In the genomic region with DNA sequence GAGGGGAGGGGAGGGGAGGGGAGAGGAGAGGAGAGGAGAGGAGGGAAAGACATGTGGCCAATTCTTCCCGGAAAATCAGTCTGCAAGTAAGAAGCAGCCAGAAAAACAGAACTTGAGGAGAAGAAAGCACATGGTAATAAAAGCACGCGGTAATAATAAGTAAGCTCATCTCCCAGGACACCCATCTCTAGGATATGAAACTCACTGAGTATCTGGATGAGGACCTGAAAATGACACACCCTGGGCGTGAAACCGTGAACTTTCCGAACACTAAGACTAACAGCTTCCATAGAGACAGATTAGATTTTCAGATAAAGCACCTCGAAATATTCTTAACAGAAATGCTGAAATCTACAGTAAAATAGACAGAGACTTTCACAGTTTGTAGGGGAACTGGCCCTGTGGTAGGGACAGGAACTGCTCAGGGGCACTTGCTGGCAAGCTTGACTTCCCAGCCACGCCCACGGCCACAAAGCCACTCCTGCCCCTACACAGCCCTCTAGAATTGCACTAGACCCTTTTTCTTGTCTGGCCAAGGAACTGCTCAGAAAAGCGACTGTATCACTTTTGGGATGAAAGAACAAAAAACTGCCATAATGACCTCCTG, we compare ENCODE assay signal across 16 mouse cellular contexts.
DNase-seq lines count a peak whose midpoint lies in the region; ATAC-seq and TF ChIP-seq lines count a peak whose summit lies in the region.
"Had no signal": no experiment of that assay in that cellular context is flagged by ENCODE, and none has a peak within 500 bp of the region (broad histone marks: within the 10 kb centered on the region; RNA-seq: fewer than 3 reads in every experiment).

No protein-coding gene starts in this region.

- no peak overlapping the region for H3K27ac ChIP-seq in embryonic facial prominence, embryonic 10.5 days (replicated peaks)
- H3K27ac ChIP-seq in liver, postnatal 0 days (ENCODE audit: low read depth): no peak overlapping the region
- H3K27ac ChIP-seq: forebrain, embryonic 10.5 days; hindbrain, embryonic 15.5 days; liver, embryonic 12.5 days; midbrain, embryonic 13.5 days had no signal

- H3K4me3 ChIP-seq in embryonic facial prominence, embryonic 10.5 days: no peak overlapping the region
- no peak overlapping the region for H3K4me3 ChIP-seq in liver, postnatal 0 days (ENCODE audit: low read depth, low read length)
- H3K4me3 ChIP-seq: forebrain, embryonic 10.5 days; hindbrain, embryonic 15.5 days; liver, embryonic 12.5 days; midbrain, embryonic 13.5 days had no signal

- peak; percentile 99 for ATAC-seq in common myeloid progenitor, adult 5-6 weeks (replicated peaks; ENCODE audit: low read depth, poor library complexity, severe bottlenecking)
- ATAC-seq in liver, postnatal 0 days: no peak
- ATAC-seq: intestine, postnatal 0 days; liver, embryonic 12.5 days; lung, postnatal 0 days; midbrain, embryonic 13.5 days had no signal

- no peak overlapping the region for H3K9ac ChIP-seq in liver, postnatal 0 days (replicated peaks)
- H3K9ac ChIP-seq: hindbrain, embryonic 15.5 days; liver, embryonic 12.5 days; midbrain, embryonic 13.5 days had no signal

- no peak for TF ChIP-seq EP300 in liver, postnatal 0 days (IDR thresholded peaks at IDR 0.05; ENCODE audit: low read depth)

- 81% methylated on average over 10 of the region's 10 CpGs for WGBS in embryonic facial prominence, embryonic 10.5 days
- WGBS in liver, postnatal 0 days (ENCODE audit: insufficient replicate concordance): 55% methylated on average over 10 of the region's 10 CpGs

- no peaks in the 10 kb centered on the region for H3K4me1 ChIP-seq in embryonic facial prominence, embryonic 10.5 days
- no peaks in the 10 kb centered on the region for H3K4me1 ChIP-seq in liver, postnatal 0 days (ENCODE audit: insufficient read depth)
- H3K4me1 ChIP-seq: hindbrain, embryonic 15.5 days; liver, embryonic 12.5 days; midbrain, embryonic 13.5 days had no signal

- TF ChIP-seq CTCF in liver, postnatal 0 days (IDR thresholded peaks at IDR 0.05; ENCODE audit: low read depth): no peak

- no peaks in the 10 kb centered on the region for H3K27me3 ChIP-seq in embryonic facial prominence, embryonic 10.5 days (replicated peaks; ENCODE audit: low read depth, poor library complexity, severe bottlenecking)
- H3K27me3 ChIP-seq in liver, postnatal 0 days (ENCODE audit: insufficient read depth, low read length): no peaks in the 10 kb centered on the region
- H3K27me3 ChIP-seq: hindbrain, embryonic 15.5 days; liver, embryonic 12.5 days; midbrain, embryonic 13.5 days had no signal

- DNase-seq in lung, postnatal 36 days: peak; percentile 3
- no peak for DNase-seq in lung, postnatal 25 days (ENCODE audit: low spot score)
- peak; percentile 28 for DNase-seq in ES-CJ7 (ENCODE audit: low read depth, low spot score)
- DNase-seq in skeletal muscle tissue, adult 2 months (ENCODE audit: low read depth, low spot score): peak; percentile 59
- DNase-seq in embryonic facial prominence, embryonic 10.5 days (ENCODE audit: low spot score): no peak
- DNase-seq in liver, postnatal 0 days: no peak
- DNase-seq: cerebellum, adult 18-20 months; heart, postnatal 10 days; kidney, postnatal 14 days had no signal

- H3K9me3 ChIP-seq in embryonic facial prominence, embryonic 10.5 days: no peaks in the 10 kb centered on the region
- no peaks in the 10 kb centered on the region for H3K9me3 ChIP-seq in liver, postnatal 0 days (ENCODE audit: low read length)
- H3K9me3 ChIP-seq: forebrain, embryonic 10.5 days; hindbrain, embryonic 15.5 days; liver, embryonic 12.5 days; midbrain, embryonic 13.5 days had no signal

- no peaks in the 10 kb centered on the region for H3K36me3 ChIP-seq in embryonic facial prominence, embryonic 10.5 days (replicated peaks)
- no peaks in the 10 kb centered on the region for H3K36me3 ChIP-seq in liver, postnatal 0 days (replicated peaks; ENCODE audit: insufficient read depth, low read length)
- H3K36me3 ChIP-seq: forebrain, embryonic 10.5 days; hindbrain, embryonic 15.5 days; liver, embryonic 12.5 days; midbrain, embryonic 13.5 days had no signal

- no peak overlapping the region for H3K4me2 ChIP-seq in liver, postnatal 0 days (ENCODE audit: low read depth, low read length)
- H3K4me2 ChIP-seq: hindbrain, embryonic 15.5 days; liver, embryonic 12.5 days; midbrain, embryonic 13.5 days had no signal

Comparison
In these comparisons a context has a peak if more than half of its experiments do, and no peak if none do; other contexts are left out.
1. DNase-seq: peak in lung, postnatal 36 days (single experiment), ES-CJ7 (single experiment) and skeletal muscle tissue, adult 2 months (single experiment); none in lung, postnatal 25 days (single experiment), embryonic facial prominence, embryonic 10.5 days (single experiment) and liver, postnatal 0 days (single experiment).